11 mouse cellular contexts compared by ENCODE assay signal in the genomic region with DNA sequence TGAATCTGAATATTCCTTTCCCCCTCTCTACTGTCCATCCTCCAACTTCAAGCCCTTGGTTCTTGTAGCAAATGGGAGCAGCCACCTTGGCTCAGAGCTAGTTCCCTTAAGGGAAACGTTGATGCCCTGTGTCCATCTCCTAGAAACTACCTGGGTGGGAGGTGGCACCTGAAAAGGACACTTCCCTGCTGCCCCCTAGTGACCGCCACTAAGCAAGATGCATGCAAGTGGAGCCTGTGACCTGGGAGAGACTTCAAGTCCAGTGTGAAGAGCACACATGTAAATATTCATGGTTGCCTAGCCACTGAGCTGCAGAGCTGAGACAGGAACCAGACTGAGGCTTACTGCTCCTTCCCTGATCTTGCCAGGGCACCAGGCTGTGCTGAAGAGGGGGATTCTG.
DNase-seq lines count a peak whose midpoint lies in the region; ATAC-seq lines count a peak whose summit lies in the region.
"Had no signal": no experiment of that assay in that cellular context is flagged by ENCODE, and none has a peak within 500 bp of the region (broad histone marks: within the 10 kb centered on the region; RNA-seq: fewer than 3 reads in every experiment).

No protein-coding gene starts in this region.

- H3K4me1 ChIP-seq in forebrain, embryonic 10.5 days = 0 out of 2 replicates have a peak, but pooled peaks cover 6% of the 10 kb centered on the region
- H3K4me1 ChIP-seq: lung, embryonic 15.5 days had no signal

- 20% methylated on average over 2 of the region's 2 CpGs for WGBS in forebrain, embryonic 10.5 days

- ATAC-seq in monocyte, adult 5-6 weeks (replicated peaks; ENCODE audit: insufficient number of reproducible peaks, low FRiP score, low TSS enrichment, poor library complexity, severe bottlenecking) = no peak

- H3K27me3 ChIP-seq in forebrain, embryonic 10.5 days (ENCODE audit: poor library complexity, severe bottlenecking) = no peaks in the 10 kb centered on the region

- intact Hi-C loops in gastrocnemius, postnatal 36 days (cut with DNase I) = loop anchor here (5.0 kb wide), 1 partner anchor 241 kb away; no protein-coding TSS in a partner anchor

- DNase-seq in heart, postnatal 4 days = peak; percentile 21
- no peak for DNase-seq in heart, adult 11 months
- peak; percentile 54 for DNase-seq in thymus, postnatal 14 days
- no peak for DNase-seq in thymus, adult 18-20 months
- peak; percentile 74 to 77 for DNase-seq in kidney, postnatal 4 days
- no peak for DNase-seq in forebrain, embryonic 10.5 days (ENCODE audit: extremely low spot score, low spot score)
- DNase-seq in gastrocnemius, postnatal 36 days = no peak
- DNase-seq: right cerebral cortex, adult 18-20 months had no signal

- no peak overlapping the region for H3K27ac ChIP-seq in forebrain, embryonic 10.5 days
- H3K27ac ChIP-seq: lung, embryonic 15.5 days had no signal

- no peaks in the 10 kb centered on the region for H3K36me3 ChIP-seq in forebrain, embryonic 10.5 days (replicated peaks)
- H3K36me3 ChIP-seq: lung, embryonic 15.5 days had no signal

- no peaks in the 10 kb centered on the region for H3K9me3 ChIP-seq in forebrain, embryonic 10.5 days
- H3K9me3 ChIP-seq: lung, embryonic 15.5 days had no signal

- H3K4me3 ChIP-seq in forebrain, embryonic 10.5 days = no peak overlapping the region
- H3K4me3 ChIP-seq: lung, embryonic 15.5 days; myocyte had no signal

Comparison
In these comparisons a context has a peak if more than half of its experiments do, and no peak if none do; other contexts are left out.
1. DNase-seq: peak in heart, postnatal 4 days (single experiment), thymus, postnatal 14 days (single experiment) and kidney, postnatal 4 days (2 of 2); none in heart, adult 11 months (single experiment), thymus, adult 18-20 months (0 of 2), forebrain, embryonic 10.5 days (single experiment) and gastrocnemius, postnatal 36 days (0 of 2).